Mouse (Mus musculus) spleen, postnatal 10 days (tissue): ENCODE measurements around the gene Schip1.

Experiments used
- DNase-seq, 2 experiments: peaks; one replicate each; pipeline ENCODE4 v3.0.0; 2021 to 2022; ENCODE audit warnings: low spot score in 2 of 2

The Schip1 gene

DNA sequence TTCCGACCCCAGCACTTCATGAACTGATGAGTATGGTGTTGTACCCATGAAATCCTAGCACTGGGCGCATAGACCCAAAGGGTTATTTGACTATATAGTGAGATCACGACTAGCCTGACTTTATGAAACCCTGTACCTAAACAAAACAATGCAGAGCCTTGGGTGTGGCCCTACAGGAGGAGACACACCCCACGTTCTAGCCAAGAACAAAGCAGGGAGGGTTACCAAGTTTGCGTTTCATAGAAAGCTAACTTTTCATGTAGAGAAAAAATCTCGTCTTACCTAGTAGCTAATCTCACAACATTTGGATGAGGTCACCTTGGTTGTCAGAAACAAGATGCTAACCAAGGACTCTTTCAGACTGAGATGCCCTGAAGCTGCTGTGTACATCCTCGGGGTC is 411.7 kb downstream of the Schip1 start:
- DNase-seq = no peak

DNA sequence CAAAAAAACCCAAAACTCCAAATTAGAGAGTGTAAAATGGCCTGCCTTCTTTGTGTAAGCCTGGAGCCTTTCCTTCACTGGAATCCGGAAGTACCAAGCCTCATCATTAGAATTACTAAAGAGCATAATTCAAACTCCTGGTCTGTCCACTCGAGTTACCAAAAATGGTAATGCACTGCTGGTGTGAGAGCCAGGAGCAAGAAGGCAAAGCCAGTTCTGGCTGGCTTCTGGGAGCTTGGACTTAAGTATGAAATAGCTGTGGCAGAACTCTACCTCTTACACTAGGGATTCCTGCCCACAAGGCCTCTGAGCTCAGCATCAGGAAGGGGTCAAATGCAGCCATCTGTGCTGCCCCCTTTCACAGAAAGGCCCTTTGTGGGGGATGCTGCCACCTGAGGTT is 412.9 kb downstream of the Schip1 start:
- DNase-seq = no peak

DNA sequence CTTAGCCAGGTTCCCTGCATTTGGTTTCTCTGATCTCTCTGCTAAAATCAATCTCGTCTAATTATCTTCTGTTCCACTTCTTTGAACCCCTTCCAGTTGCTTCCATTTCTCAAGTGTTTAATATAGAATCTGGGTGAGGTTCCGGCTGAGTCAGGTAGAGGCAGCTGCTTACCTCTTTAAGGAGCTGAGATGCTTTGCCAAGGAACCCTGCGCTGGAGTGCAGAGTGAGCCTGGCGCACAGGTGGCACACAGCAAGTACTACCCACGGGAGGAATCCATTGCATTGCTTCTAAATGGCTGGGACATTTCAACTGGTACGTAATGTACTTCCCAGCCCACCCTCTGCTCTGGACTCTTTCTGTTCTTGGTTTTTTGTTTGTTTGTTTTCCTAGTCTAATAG is 414.7 kb downstream of the Schip1 start:
- no peak for DNase-seq

DNA sequence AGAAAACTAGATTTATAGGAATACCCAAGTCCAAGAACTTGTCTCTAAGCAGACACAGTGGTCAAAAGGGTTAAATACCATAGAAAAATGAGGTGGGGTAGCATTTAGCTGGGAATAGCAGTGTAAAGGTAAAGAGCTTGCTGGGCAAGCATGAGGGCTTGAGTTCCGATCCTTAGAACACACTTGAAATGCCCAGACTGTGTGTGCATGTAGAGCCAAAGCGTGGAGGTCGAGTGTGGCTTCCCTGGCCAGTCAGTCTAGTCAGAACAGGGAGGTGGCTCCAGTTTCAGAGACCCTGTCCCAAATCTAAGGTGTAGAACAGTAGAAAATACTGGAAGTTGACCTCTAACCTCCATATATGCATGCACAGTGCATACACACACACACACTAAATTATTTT is 418.9 kb downstream of the Schip1 start:
- DNase-seq = no peak

DNA sequence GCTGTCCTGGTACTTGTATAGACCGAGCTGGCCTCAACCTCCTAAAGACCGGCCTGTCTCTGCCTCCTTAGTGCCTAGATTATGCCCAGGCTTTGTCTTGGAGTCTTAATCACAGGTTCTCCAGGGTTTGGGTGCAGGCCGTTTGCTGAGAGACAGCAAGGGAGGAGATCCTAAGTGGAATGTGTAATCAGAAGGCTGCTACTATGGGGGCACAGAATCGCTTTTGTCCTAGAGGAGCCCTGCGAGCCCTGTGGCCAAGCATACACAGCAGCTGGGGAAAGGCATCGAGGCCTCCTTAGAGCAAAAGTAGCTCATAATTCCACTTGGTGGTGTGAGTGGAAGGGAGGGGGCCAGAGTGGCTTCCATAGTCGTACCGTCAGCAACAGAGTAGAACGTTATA is 419.4 kb downstream of the Schip1 start:
- DNase-seq = no peak

DNA sequence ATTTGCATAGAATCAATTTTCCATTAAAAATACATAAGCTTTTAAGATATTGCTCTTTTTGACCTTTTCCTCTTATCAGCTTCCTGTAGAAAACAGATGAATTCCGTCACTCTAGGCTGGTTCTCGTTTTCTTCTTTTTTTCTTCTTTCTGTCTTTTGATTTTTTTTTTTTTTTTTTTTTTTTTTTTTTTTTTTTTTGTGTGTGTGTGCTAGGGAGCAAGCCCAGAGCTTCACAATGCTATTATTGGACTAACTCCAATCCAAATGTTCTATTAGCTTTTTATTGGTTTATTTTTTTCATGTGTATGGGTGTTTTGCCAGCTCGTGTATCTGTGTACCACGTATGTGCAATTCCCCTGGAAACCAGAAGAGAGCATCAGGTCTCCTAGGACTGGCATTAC is 420.0 kb downstream of the Schip1 start:
- no peak for DNase-seq

DNA sequence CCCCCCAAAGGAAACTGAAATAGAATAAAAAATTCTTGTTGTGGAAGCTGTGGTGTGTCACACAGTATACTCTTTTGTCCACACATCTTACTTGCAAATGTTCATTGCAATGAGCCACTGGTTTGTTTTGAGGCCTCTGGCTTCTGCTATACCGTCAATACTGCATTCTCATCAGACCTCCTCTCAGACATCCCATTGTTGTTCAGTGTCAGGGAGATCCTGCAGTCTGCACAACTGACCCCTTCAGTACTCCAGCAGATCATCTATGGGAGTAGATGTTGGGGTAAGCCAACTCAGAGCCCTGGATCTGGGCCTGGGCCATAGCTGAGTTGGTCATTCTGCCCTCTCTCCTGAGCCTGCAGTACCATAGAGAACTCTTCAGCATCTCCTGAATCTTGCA is 423.0 kb downstream of the Schip1 start:
- no peak for DNase-seq

DNA sequence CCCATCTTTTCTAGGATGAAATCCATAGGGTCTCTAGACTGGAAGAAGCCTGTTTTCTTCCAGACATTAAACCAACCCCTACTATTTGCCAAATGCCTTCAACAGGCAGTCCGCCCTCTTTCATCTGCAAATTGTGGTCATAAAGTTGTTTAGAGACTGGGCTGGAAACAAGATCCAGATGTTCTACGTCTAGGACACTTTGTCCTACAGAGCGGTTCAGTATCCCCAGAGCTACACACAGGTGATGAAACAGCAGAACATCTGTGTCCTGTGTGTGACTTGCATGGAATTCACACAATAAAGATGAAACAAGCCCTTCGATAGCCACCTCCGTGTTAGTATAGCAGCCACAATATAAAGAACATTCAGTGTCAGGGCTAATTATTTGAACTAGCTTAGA is 423.7 kb downstream of the Schip1 start:
- no peak for DNase-seq

DNA sequence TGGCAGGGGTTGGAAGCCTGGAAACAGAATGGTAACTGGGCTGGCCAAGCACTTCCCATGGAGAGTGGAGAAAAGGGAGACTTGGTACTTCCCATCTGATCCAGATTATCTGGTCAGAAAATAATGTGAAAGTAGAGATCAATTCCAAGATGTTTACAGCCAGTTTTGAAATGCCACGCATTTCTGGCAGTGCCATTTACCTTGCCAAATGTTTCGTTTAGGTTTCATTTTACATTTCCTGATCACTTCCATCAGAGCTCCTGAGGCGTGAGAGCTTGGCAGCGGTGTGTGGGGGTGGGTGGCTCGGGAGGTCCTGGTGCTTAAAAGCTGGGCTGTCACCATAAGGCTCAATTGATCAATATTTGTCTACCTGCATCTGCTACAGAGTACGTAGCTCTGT is 426.9 kb downstream of the Schip1 start:
- DNase-seq = no peak

DNA sequence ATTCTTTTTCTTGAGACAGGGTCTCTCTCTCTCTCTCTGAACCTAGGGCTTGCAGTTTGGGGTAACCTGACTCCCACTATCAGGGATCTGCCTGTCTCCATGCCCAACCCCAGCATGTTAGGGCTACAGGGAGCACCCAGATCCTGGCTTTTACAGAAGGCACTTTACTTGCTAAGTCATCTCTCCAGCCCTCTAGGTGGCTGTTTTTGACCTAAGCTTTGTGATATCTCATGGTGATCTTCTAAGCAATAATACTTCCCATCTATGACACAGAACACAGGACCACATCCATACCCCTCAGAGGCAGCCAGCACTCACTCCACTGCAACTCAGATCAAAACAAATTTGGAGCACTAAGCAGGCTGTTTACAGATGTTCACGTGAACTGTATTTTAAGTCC is 427.5 kb downstream of the Schip1 start:
- no peak for DNase-seq

DNA sequence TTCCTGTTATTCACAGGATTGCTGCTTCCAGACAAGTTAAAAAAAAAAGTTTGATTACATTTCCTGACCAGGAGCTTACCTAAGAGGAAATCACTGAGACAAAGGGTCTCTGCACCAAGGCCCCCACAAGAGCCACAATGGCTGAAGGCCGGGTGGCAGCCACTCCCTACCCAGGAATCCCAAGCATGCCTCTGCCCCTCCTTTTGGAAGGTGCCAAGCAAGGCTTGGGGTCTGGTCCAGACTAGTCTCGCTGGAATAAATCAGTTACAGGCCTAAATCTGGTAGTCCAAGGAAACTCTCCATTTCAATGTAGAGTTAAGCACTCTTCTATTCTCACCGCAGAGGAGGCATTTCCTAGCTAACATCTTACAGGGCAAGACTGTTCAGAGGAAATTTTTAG is 427.9 kb downstream of the Schip1 start:
- DNase-seq = no peak

DNA sequence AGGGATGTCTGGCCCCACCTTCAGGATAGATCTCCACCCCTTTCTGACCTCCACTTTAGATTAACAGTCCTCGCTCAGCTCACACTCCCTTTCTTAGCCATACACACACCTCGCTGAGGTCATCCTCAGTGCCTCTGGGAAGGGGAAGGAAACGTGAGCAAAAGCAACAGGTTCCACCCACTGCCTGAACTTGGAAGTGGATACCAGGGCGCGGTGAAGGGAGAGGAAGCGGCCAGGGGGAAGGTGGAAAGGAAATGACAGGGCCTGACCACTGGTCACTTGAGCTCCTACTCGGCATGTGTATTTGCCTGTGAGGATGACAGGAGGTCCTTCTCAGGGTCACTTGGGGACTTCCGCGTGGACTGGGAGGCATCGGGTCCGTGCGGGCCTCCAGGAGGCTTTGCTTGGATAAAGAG is 428.6 kb downstream of the Schip1 start:
- DNase-seq = no peak

DNA sequence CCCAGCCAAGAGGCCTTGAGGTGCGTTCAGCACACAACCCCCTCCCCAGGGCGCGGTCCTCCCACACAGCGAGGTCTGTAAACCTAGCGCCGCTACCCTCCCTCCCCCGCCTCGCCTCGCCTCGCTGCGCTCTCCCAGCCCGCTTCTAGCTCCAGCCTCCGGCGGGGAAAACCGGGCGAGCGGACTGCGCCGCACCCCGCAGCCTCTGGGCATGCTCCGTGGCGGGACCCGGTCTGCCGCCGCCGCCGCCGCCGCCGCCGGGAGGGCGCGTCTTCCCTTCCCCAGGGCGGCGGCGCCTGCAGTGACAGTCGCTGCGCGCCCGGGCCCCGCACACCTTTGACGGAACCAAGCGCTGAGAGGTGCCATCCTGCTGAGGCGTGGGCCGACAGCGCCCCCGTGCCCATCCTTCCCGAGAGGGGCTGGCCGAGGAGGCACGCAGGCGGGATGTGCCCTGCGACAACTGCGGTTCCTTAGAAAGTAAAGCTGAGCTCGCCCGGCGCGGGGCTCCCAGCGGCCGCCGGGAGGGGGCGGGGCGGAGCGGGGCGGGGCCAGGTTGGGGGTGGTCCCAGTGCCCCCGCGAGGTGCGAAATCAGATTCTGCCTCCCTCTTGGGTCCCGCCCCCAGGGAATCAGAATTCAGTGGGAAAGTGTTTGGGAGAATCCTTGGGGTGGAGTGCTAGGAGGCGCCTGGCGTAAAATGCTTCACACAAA is 429.1 kb downstream of the Schip1 start:
- DNase-seq = peak; percentile 45 to 51

DNA sequence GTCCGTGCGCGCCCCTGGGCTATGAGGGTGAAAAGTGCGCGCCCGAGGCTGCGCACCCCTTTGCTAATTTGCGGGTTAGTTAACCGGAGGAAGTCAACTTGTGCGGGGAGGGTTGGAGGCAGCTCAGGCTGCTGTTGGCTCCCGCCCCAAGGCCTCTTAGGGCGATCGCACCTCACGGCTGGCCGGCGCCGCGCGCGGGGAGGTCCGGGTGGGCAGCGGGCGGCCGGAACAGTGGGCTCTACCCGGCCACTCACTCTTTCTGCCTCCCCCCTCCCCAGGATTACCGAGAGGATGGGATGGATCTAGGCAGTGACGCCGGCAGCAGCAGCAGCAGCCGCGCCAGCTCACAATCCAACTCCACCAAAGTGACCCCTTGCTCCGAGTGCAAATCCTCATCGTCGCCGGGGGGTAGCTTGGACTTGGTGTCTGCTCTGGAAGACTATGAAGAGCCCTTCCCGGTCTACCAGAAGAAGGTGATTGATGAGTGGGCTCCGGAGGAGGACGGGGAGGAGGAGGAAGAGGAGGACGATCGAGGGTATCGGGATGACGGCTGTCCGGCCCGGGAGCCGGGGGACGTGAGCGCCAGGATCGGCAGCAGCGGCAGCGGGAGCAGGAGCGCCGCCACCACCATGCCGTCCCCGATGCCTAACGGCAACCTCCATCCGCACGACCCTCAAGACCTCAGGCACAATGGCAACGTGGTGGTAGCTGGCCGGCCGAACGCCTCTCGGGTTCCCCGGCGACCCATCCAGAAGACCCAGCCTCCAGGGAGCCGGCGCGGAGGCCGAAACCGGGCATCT is 429.9 kb downstream of the Schip1 start:
- peak in 1 of 2 experiments; percentile 35 for DNase-seq

DNA sequence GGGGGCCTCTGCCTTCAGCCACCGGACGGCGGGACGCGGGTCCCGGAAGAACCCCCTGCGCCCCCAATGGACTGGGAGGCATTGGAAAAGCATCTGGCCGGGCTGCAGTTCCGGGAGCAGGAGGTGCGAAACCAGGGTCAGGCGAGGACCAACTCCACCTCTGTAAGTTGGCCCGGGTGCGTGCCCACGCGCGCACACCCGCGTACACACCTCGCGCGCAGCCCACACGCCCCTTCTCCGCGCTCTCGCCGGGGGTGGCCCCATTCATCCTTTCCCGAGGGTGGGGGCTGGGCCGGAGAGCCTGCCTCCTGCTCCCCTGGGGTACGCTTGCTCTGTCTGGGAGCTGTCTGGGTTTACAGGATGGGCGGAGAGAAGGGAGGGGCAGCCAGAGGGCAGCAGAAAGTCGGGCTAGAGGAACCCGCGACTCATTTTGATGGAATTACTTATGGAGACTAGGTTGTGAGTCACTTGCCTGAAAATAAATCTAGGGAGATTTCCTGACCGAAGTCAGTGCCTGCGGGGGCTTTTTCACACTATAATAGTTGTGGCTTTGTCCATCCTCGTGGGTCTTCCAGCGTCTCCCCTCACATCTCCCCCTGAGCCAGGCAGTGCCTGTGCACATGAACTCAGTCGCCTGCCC is 430.6 kb downstream of the Schip1 start:
- peak in 1 of 2 experiments; percentile 35 for DNase-seq

DNA sequence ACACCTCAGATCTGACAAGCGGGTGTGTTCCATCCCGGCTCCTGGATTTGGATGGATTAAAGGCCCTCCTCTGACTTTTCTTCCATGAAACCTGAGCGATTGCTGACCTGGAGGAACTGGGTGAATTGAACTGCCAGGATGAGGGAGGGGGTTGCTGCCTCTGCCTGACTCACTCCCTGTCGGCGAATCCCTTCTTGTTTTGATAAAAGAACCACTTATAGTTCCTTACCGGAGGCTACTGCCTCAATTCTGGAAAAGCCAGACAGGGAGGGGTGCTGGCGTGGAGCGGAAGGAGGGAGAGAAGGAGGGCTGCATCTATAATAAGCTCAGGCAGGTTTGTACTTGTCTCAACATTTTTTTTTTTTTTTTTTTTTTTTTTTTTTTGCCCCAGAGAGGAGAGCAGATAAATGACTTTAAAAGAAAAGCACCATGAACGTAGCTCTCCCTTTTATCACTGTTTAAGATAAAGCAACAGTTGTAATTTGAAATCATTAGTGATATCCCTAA is 431.2 kb downstream of the Schip1 start:
- no peak for DNase-seq

DNA sequence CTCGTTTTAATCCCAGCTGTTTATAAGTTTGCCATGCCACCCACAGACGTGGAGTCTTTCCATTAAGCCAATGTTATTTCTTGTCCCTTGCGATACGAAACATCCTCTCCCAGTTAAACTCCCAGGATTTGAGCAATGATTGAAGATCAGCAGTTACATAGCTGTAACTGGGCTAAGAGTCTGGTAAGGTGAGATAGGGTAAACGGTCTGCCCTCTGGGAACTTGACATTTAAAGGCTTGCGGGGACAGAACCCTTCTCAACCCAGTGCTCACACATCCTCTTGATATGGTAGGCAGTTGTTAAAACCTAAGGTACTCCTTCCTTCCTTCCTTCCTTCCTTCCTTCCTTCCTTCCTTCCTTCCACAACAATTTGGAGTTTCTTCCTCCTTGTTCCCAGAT is 431.9 kb downstream of the Schip1 start:
- no peak for DNase-seq

DNA sequence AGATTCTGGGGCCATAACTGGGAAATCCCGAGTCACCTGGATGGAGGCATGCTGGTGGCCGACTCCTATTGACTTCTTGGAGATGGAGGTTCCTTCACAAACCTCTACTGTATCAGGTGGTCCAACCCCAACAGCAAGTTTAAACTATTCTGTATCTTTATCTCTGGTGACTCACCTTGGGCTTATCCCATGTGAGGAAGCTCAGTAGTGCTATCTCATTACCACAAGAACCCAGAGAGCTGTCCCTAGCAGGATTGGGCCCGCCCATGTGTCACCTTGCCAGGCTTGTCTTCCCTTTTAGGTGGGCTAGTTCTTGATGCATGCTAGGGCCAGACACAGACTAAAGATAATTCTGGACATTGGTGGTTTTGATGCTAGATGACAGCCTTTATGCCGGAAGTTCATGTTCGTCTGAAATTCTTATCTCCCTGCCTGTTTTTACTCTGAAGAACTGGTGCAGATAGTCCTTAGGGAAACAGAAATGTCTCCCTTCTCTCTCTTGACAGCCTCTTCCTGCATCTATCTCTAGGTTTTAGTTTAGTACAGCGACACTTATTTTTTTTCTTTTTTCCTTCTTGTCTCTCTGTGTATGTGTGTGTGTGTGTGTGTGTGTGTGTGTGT is 435.0 kb downstream of the Schip1 start:
- peak in 1 of 2 experiments; percentile 43 for DNase-seq

DNA sequence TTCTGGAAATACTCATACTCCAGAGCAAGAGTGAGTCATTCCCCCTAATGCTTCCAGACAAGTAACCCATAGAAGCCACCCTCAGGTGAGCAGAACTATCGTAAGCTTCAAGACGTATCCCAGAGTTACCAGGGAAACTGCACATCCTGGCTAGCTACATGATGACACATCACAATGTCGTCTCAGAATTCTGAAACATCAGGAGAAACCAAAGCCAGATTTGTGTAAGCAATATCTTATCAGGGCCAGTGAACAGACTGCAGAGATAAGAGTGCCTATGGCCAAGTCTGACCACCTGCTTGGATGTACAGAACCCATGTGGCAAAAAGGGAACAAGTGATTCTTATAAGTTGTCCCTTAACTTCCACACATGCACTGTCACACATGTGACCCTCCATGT is 440.2 kb downstream of the Schip1 start:
- no peak for DNase-seq

DNA sequence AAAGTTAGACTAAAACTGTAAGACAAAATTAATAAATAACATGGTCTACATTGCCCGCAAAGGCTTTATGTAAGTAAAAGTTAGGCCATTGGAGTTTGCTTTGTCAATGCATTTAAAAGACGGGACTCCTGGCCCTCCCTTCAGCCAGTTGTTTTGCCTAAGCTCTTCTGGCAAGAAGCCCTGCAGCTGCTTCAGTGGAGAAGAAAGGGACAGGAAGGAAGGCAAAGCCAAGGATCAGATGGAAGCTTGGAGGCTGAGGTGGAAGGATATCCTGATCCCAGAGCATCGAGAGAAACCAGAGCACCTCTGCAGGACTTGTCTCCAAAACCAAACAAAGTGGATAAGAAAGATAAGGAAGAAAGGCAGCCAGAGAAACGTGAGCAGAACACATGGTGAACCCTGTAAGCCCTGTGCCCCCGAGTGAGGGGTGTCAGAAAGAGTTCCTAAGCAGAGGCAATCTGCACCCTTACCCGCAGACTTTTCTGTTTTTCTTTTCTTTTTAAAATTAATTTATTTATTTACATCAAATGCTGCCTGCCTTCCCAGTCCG is 442.2 kb downstream of the Schip1 start:
- DNase-seq = no peak

DNA sequence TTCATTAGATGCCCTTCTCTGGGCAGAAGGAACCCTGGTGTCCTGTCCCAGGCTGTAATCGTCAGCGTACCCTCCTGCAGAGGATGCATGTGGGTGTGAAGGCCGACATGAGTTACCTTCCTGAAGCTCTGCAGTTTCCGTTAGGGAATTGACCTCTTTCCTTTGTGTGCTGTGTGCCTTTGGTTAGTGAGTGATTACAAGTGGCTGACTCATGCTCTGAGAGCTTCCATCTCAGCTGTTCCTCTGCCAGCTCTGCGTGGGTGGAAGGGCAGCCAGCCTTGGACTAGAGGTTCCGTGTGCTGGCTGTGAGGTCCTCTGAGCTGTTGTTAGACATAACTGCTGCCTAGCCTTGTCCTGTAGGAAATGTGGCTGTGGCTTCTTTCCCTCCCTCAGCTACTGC is 444.0 kb downstream of the Schip1 start:
- peak in 1 of 2 experiments; percentile 28 for DNase-seq

DNA sequence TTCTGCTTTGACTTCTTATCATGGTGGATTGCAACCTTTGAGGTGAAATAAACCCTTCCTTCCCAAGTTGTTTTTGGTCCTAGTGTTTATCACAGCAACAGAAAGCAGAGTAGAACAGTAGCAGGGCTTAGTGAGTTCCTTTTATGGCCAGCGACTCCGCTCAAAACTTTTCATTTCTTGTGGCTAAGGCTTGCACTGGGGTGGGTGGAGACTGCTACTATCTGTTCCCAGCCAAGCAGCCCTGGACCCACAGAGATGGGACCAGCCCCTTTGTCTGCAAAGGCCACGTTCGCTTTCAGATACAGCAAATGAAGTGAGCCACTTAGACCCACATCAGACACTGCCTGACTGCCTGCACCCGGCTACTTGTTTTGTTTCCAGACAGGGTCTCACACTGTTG is 446.3 kb downstream of the Schip1 start:
- peak in 1 of 2 experiments; percentile 45 for DNase-seq
